Mouse (Mus musculus) bone marrow, adult 2 months (tissue): ENCODE measurements around the gene Spry2.

Experiments
- CTCF ChIP-seq: fragments of 200-500 bp; IDR thresholded peaks from 2 replicates; pipeline ENCODE4 v1.5.1; 2011; ENCODE audit warnings: low read length, control low read depth; ENCODE audit not compliant: control insufficient read depth, insufficient read depth
- POLR2A ChIP-seq: fragments of 200-500 bp; IDR thresholded peaks from 2 replicates; pipeline ENCODE4 v1.6.1; 2011; ENCODE audit warnings: low read depth, mild to moderate bottlenecking, control low read depth, low read length, borderline replicate concordance; ENCODE audit not compliant: control insufficient read depth

DNA sequence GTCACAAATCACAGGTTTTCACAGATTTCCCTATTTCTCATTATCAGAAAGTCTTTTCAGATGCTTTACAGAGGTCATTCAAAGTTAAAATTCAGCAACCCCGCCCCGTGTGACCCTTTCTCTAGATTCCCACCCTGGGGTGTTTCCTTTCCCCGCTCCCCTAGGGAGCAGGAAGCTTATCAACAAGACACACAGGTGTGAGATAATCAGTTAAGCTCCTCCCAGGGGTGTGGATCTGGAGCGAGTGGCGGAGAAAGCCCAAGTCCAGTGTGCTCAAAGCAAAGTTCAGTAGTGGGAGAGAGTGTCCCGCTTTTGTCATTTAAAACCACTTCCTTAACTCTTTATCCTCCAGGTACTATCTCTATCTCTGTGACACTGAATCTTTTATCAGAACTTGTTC, 35.7 kb downstream of the Spry2 start:
- TF ChIP-seq POLR2A, result no peak
- TF ChIP-seq CTCF, result no peak
